Mouse (Mus musculus) kidney, adult 18-20 months (tissue): Measurements from ENCODE around the gene Ptprg.

Experiments used
- DNase-seq: peaks from one replicate; pipeline ENCODE4 v3.0.0; 2021

Gene Ptprg

GRCm38 (mm10) chr14:11619606-11620005 lies 66.3 kb downstream of the Ptprg start:
- DNase-seq: no peak

GRCm38 (mm10) chr14:11620314-11620713 lies 67.0 kb downstream of the Ptprg start:
- DNase-seq: no peak

- no peak for DNase-seq
Measured at GRCm38 (mm10) chr14:11620962-11621568, 67.7 kb downstream of the Ptprg start.

GRCm38 (mm10) chr14:11623576-11623975 lies 70.2 kb downstream of the Ptprg start:
- no peak for DNase-seq

- DNase-seq: no peak
Measured at GRCm38 (mm10) chr14:11630736-11631135, 77.4 kb downstream of the Ptprg start.

GRCm38 (mm10) chr14:11631505-11631904 lies 78.2 kb downstream of the Ptprg start:
- no peak for DNase-seq

- no peak for DNase-seq
Measured at GRCm38 (mm10) chr14:11637673-11638072, 84.3 kb downstream of the Ptprg start.

- no peak for DNase-seq
Measured at GRCm38 (mm10) chr14:11639366-11639765, 86.0 kb downstream of the Ptprg start.

GRCm38 (mm10) chr14:11640372-11640771 lies 87.0 kb downstream of the Ptprg start:
- no peak for DNase-seq

- no peak for DNase-seq
Measured at GRCm38 (mm10) chr14:11640996-11641395, 87.7 kb downstream of the Ptprg start.

- DNase-seq: peak; percentile 32
Measured at GRCm38 (mm10) chr14:11642977-11643376, 89.6 kb downstream of the Ptprg start.

GRCm38 (mm10) chr14:11657374-11657773 lies 104.0 kb downstream of the Ptprg start:
- no peak for DNase-seq

- DNase-seq: no peak
Measured at GRCm38 (mm10) chr14:11663661-11664215, 110.4 kb downstream of the Ptprg start.

GRCm38 (mm10) chr14:11664302-11664701 lies 111.0 kb downstream of the Ptprg start:
- no peak for DNase-seq

- no peak for DNase-seq
Measured at GRCm38 (mm10) chr14:11665046-11665445, 111.7 kb downstream of the Ptprg start.

- DNase-seq: no peak
Measured at GRCm38 (mm10) chr14:11667762-11668161, 114.4 kb downstream of the Ptprg start.

- no peak for DNase-seq
Measured at GRCm38 (mm10) chr14:11670847-11671246, 117.5 kb downstream of the Ptprg start.

GRCm38 (mm10) chr14:11672981-11673547 lies 119.7 kb downstream of the Ptprg start:
- DNase-seq: no peak

- DNase-seq: no peak
Measured at GRCm38 (mm10) chr14:11678201-11678600, 124.9 kb downstream of the Ptprg start.

- DNase-seq: no peak
Measured at GRCm38 (mm10) chr14:11679741-11680140, 126.4 kb downstream of the Ptprg start.

- DNase-seq: no peak
Measured at GRCm38 (mm10) chr14:11680621-11681020, 127.3 kb downstream of the Ptprg start.

- DNase-seq: no peak
Measured at GRCm38 (mm10) chr14:11682441-11682840, 129.1 kb downstream of the Ptprg start.

GRCm38 (mm10) chr14:11683386-11684081 lies 130.2 kb downstream of the Ptprg start:
- no peak for DNase-seq

- DNase-seq: no peak
Measured at GRCm38 (mm10) chr14:11684104-11684503, 130.8 kb downstream of the Ptprg start.
